8 mouse cellular contexts compared by ENCODE assay signal in the genomic region with DNA sequence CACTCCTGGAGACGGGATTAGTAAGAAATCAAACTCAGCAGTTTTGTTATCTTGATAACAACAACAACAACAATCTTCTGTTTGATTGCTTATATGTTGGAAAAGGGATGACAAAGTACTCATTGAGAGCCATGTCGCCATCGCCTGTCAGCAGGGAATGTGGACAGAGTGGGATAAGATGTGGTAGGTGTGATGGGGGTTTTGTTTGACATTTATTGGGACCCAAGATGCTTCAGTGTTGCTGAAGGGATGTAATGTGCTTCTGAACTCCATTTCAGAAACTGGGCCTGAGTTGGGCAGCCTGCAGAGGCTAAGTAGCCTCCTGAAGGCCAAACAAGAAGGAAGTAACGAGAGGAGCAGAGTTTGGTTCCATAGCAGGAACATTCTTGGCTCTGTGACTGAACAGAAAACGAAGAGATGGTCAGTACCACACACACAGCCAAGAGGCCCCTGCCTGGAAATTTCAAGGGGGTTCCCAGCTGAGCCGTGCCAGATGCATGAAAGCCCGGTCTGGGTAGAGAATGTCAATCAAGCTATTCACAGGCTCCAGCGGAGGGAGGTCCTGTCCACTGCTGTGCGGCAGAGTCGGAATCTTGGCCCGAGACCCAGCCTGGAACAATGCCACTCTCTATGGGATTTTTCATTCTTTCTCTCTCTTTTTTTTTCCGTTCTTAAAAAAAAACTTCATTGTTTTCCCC. TPM values are rescaled to one million over a fixed set of nuclear protein-coding genes. Genes with fewer than 3 reads are reported as not detected.
A peak's percentile ranks its signal among the peaks of the same experiment; 100 is the strongest.
DNase-seq lines count a peak whose midpoint lies in the region; ATAC-seq lines count a peak whose summit lies in the region.

No protein-coding gene starts in this region.

- H3K27me3 ChIP-seq in heart, embryonic 10.5 days (ENCODE audit: insufficient read depth, poor library complexity, severe bottlenecking), result no peaks in the 10 kb centered on the region
- H3K27me3 ChIP-seq in midbrain, embryonic 11.5 days (ENCODE audit: control insufficient read depth, insufficient read depth, low read length), result no peaks in the 10 kb centered on the region

- H3K4me1 ChIP-seq in heart, embryonic 10.5 days, result peaks cover 4% of the 10 kb centered on the region; the same call in 1 of the 2 replicates
- peaks cover 15% of the 10 kb centered on the region for H3K4me1 ChIP-seq in midbrain, embryonic 11.5 days (ENCODE audit: control insufficient read depth, insufficient read depth, low read length)

- no peak overlapping the region for H3K4me2 ChIP-seq in midbrain, embryonic 11.5 days

- H3K9ac ChIP-seq in midbrain, embryonic 11.5 days (ENCODE audit: low read length), result no peak overlapping the region

- H3K27ac ChIP-seq in heart, embryonic 10.5 days, result peak overlapping the region; percentile 2; the same call in 1 of the 2 replicates
- peak overlapping the region; percentile 47; the same call in 1 of the 2 replicates for H3K27ac ChIP-seq in midbrain, embryonic 11.5 days (ENCODE audit: low read depth, low read length)

- DNase-seq in right cerebral cortex, adult 18-20 months, result peak; percentile 12
- no peak for DNase-seq in right cerebral cortex, postnatal 25 days
- DNase-seq in embryo, embryonic 9.5 days (ENCODE audit: extremely low spot score), result peak; percentile 36
- DNase-seq in heart, embryonic 10.5 days (ENCODE audit: low spot score), result no peak
- peak; percentile 33 for DNase-seq in layer of hippocampus, adult 9-11 months
- peak; percentile 91 for DNase-seq in midbrain, embryonic 11.5 days (ENCODE audit: low spot score, missing footprints)
- DNase-seq in spleen, adult 12 weeks (ENCODE audit: low spot score), result no peak

- peak; percentile 95 for ATAC-seq in midbrain, embryonic 11.5 days (ENCODE audit: low FRiP score)
- ATAC-seq in erythroid progenitor cell, adult 5-6 weeks (replicated peaks; ENCODE audit: low FRiP score, poor library complexity, severe bottlenecking), result no peak

- H3K36me3 ChIP-seq in heart, embryonic 10.5 days, result no peaks in the 10 kb centered on the region
- H3K36me3 ChIP-seq in midbrain, embryonic 11.5 days (ENCODE audit: control insufficient read depth, insufficient read depth, low read length), result no peaks in the 10 kb centered on the region

- 43% methylated on average over 12 of the region's 12 CpGs for WGBS in heart, embryonic 10.5 days
- WGBS in midbrain, embryonic 11.5 days, result 21% methylated on average over 12 of the region's 12 CpGs

- H3K4me3 ChIP-seq in heart, embryonic 10.5 days, result no peak overlapping the region
- no peak overlapping the region for H3K4me3 ChIP-seq in midbrain, embryonic 11.5 days (ENCODE audit: low read depth, low read length)

- no peaks in the 10 kb centered on the region for H3K9me3 ChIP-seq in heart, embryonic 10.5 days
- H3K9me3 ChIP-seq in midbrain, embryonic 11.5 days (ENCODE audit: control insufficient read depth, low read length), result no peaks in the 10 kb centered on the region

RNA-seq across cellular contexts. Expression of a gene that starts 48.0 kb away (rescaled TPM):
- 28.8 and 34.4 TPM in 2 replicates for polyA plus RNA-seq in heart, embryonic 10.5 days (2016; fragmentation: Nextera tagmentation; extraction: Ambion mirVana)
- 27.4 and 28.2 TPM in 2 replicates for polyA plus RNA-seq in midbrain, embryonic 11.5 days (2014; fragmentation: Nextera tagmentation; extraction: Ambion mirVana)
- total RNA-seq in erythroid progenitor cell, adult 5-6 weeks (2015; ENCODE audit: low replicate concordance), result 3.6 and 5.4 TPM in 2 replicates
- total RNA-seq in erythroid progenitor cell, adult 5-6 weeks (2017; ENCODE audit: low replicate concordance), result 2.0 and 6.9 TPM in 2 replicates

RNA-seq across cellular contexts. Expression of a gene that starts 49.1 kb away (rescaled TPM):
- polyA plus RNA-seq in heart, embryonic 10.5 days (2016; fragmentation: Nextera tagmentation; extraction: Ambion mirVana), result 3.4 and 4.1 TPM in 2 replicates
- 5.4 and 6.5 TPM in 2 replicates for polyA plus RNA-seq in midbrain, embryonic 11.5 days (2014; fragmentation: Nextera tagmentation; extraction: Ambion mirVana)
- total RNA-seq in erythroid progenitor cell, adult 5-6 weeks (2015; ENCODE audit: low replicate concordance), result 4.3 and 4.6 TPM in 2 replicates
- total RNA-seq in erythroid progenitor cell, adult 5-6 weeks (2017; ENCODE audit: low replicate concordance), result 1.3 and 1.5 TPM in 2 replicates

Comparison
In these comparisons a context has a peak if more than half of its experiments do, and no peak if none do; other contexts are left out.
1. DNase-seq: peak in right cerebral cortex, adult 18-20 months (single experiment), embryo, embryonic 9.5 days (single experiment), layer of hippocampus, adult 9-11 months (single experiment) and midbrain, embryonic 11.5 days (single experiment); none in right cerebral cortex, postnatal 25 days (single experiment), heart, embryonic 10.5 days (single experiment) and spleen, adult 12 weeks (single experiment).